Mouse (Mus musculus) C2C12 (cell line): ENCODE results near the gene Slc41a2.

Experiments used
- CTCF ChIP-seq: IDR thresholded peaks from one replicate; pipeline ENCODE4 v1.5.1; 2011; ENCODE audit not compliant: control insufficient read depth, insufficient read depth, insufficient read length
- FOSL1 ChIP-seq: IDR thresholded peaks from one replicate; pipeline ENCODE4 v1.8.0; 2011; ENCODE audit warnings: mild to moderate bottlenecking, low read length; ENCODE audit not compliant: poor library complexity, insufficient read depth, severe bottlenecking
- MYOD1 ChIP-seq: IDR thresholded peaks from one replicate; pipeline ENCODE4 v1.6.1; 2011; ENCODE audit warnings: low read depth; ENCODE audit not compliant: control insufficient read depth, insufficient read length
- MYOG ChIP-seq: IDR thresholded peaks from one replicate; pipeline ENCODE4 v1.6.1; 2011; ENCODE audit not compliant: control insufficient read depth, insufficient read length; ENCODE audit errors: extremely low read depth
- USF1 ChIP-seq: IDR thresholded peaks from one replicate; pipeline ENCODE4 v1.6.1; 2011; ENCODE audit warnings: low read depth, mild to moderate bottlenecking, control low read depth, moderate library complexity

- TF ChIP-seq CTCF (no peak), FOSL1 (no peak), MYOD1 (no peak), MYOG (no peak), USF1 (no peak)
These were observed 47.0 kb upstream of the Slc41a2 start for GRCm38 (mm10) chr10:83384456-83385215.
